Mouse (Mus musculus) MEL (cell line): ENCODE measurements at regions not wholly inside any gene's neighbourhood (a gene's known extent, or its start where the extent isn't known, plus 50 kb on each side); places are given as distances from the start of the nearest gene placed in this dataset.

Source experiments
- DNase-seq: peaks from one replicate; pipeline ENCODE4 v3.0.0; 2011; ENCODE audit warnings: low read depth, low spot score
- H3K27ac ChIP-seq: 2 replicates; pipeline ENCODE4 v1.5.1; 2012; ENCODE audit warnings: low read depth, mild to moderate bottlenecking, control low read depth, low read length, moderate library complexity; ENCODE audit not compliant: control insufficient read depth
- H3K27me3 ChIP-seq, 2 experiments: fragments of 150-350 bp in 1 of 2; sonication (generic) in 1 of 2; 2 replicates each; pipeline ENCODE4 v1.6.1; 2012; ENCODE audit warnings: low read length in 2 of 2, mild to moderate bottlenecking in 2 of 2, improper control_type of control experiment in 1 of 2, moderate library complexity in 1 of 2; ENCODE audit not compliant: insufficient read depth in 2 of 2, control insufficient read depth in 1 of 2
- H3K36me3 ChIP-seq, 2 experiments: 2 replicates each; pipeline ENCODE4 v1.6.1; 2012 to 2014; ENCODE audit warnings: low read length in 2 of 2, improper control_type of control experiment in 1 of 2, inconsistent platforms in 1 of 2, mild to moderate bottlenecking in 1 of 2; ENCODE audit not compliant: insufficient read depth in 2 of 2, control insufficient read depth in 1 of 2
- H3K4me1 ChIP-seq, 2 experiments: fragments of 150-350 bp in 1 of 2; sonication (generic) in 1 of 2; 2 replicates each; pipeline ENCODE4 v1.6.1; 2012; ENCODE audit warnings: low read length in 2 of 2, improper control_type of control experiment in 1 of 2, mild to moderate bottlenecking in 1 of 2; ENCODE audit not compliant: insufficient read depth in 2 of 2, control insufficient read depth in 1 of 2
- H3K4me3 ChIP-seq, 2 experiments: fragments of 150-350 bp in 1 of 2; sonication (generic) in 1 of 2; 2 replicates each; pipeline ENCODE4 v1.5.1; 2012; ENCODE audit warnings: low read depth in 2 of 2, low read length in 2 of 2, mild to moderate bottlenecking in 2 of 2, moderate library complexity in 2 of 2, control low read depth in 1 of 2, improper control_type of control experiment in 1 of 2; ENCODE audit not compliant: control insufficient read depth in 1 of 2, insufficient read depth in 1 of 2
- H3K79me2 ChIP-seq: 2 replicates; pipeline ENCODE4 v1.6.1; 2012; ENCODE audit warnings: mild to moderate bottlenecking, low read length, moderate library complexity; ENCODE audit not compliant: control insufficient read depth, poor library complexity, insufficient read depth
- H3K9ac ChIP-seq: 2 replicates; pipeline ENCODE4 v1.6.1; 2012; ENCODE audit warnings: low read depth, mild to moderate bottlenecking, control low read depth, low read length, moderate library complexity; ENCODE audit not compliant: control insufficient read depth, poor library complexity, severe bottlenecking
- H3K9me3 ChIP-seq: fragments of 150-350 bp; sonication (generic); replicated peaks from 2 replicates; pipeline ENCODE4 v1.6.1; 2012; ENCODE audit warnings: mild to moderate bottlenecking, low read length, improper control_type of control experiment, moderate library complexity; ENCODE audit not compliant: insufficient read depth
- CTCF ChIP-seq, 3 experiments: IDR thresholded peaks in 2 of 3; conservative IDR thresholded peaks in 1 of 3; 2 replicates each; pipeline ENCODE4 v1.5.1; 2011 to 2012; ENCODE audit warnings: low read length in 3 of 3, low read depth in 2 of 3, mild to moderate bottlenecking in 2 of 3, improper control_type of control experiment in 1 of 3, inconsistent platforms in 1 of 3, mixed read lengths in 1 of 3, moderate library complexity in 1 of 3; ENCODE audit not compliant: control insufficient read depth in 1 of 3, insufficient read depth in 1 of 3, poor library complexity in 1 of 3, severe bottlenecking in 1 of 3
- ELF1 ChIP-seq: IDR thresholded peaks from 2 replicates; pipeline ENCODE4 v1.6.1; 2014; ENCODE audit warnings: low read depth, mild to moderate bottlenecking, inconsistent platforms, low read length, improper control_type of control experiment, moderate library complexity
- ETS1 ChIP-seq: IDR thresholded peaks from 2 replicates; pipeline ENCODE4 v1.6.1; 2012; ENCODE audit warnings: low read depth, mild to moderate bottlenecking, inconsistent platforms, low read length, improper control_type of control experiment, moderate library complexity
- KAT2A ChIP-seq: conservative IDR thresholded peaks from 2 replicates; pipeline ENCODE4 v1.6.1; 2012; ENCODE audit warnings: low read depth, low read length, improper control_type of control experiment, inconsistent platforms
- MAX ChIP-seq: IDR thresholded peaks from 2 replicates; pipeline ENCODE4 v1.6.1; 2011; ENCODE audit warnings: low read length, improper control_type of control experiment
- MYC ChIP-seq: IDR thresholded peaks from 2 replicates; pipeline ENCODE4 v1.6.1; 2011; ENCODE audit warnings: low read depth, mild to moderate bottlenecking, low read length, improper control_type of control experiment, moderate library complexity
- POLR2AphosphoS2 ChIP-seq: IDR thresholded peaks from 2 replicates; pipeline ENCODE4 v1.6.1; 2011; ENCODE audit warnings: low read length, improper control_type of control experiment
- POLR2AphosphoS5 ChIP-seq: IDR thresholded peaks from 2 replicates; pipeline ENCODE4 v1.6.1; 2012; ENCODE audit warnings: low read depth, borderline replicate concordance, mild to moderate bottlenecking, inconsistent platforms, low read length, moderate library complexity, mixed read lengths
- RAD21 ChIP-seq: IDR thresholded peaks from 2 replicates; pipeline ENCODE4 v1.6.1; 2011; ENCODE audit warnings: mild to moderate bottlenecking, low read depth, low read length, improper control_type of control experiment
- RCOR1 ChIP-seq: IDR thresholded peaks from 2 replicates; pipeline ENCODE4 v1.6.1; 2012; ENCODE audit warnings: low read depth, mild to moderate bottlenecking, inconsistent platforms, low read length, improper control_type of control experiment
- SIN3A ChIP-seq: IDR thresholded peaks from 2 replicates; pipeline ENCODE4 v1.6.1; 2012; ENCODE audit warnings: low read length, improper control_type of control experiment, inconsistent platforms
- TBP ChIP-seq: IDR thresholded peaks from 2 replicates; pipeline ENCODE4 v1.8.0; 2011; ENCODE audit warnings: low read depth, low read length, improper control_type of control experiment
- TCF12 ChIP-seq: IDR thresholded peaks from 2 replicates; pipeline ENCODE4 v1.6.1; 2014; ENCODE audit warnings: low read depth, mild to moderate bottlenecking, inconsistent platforms, low read length, improper control_type of control experiment, moderate library complexity
- ZC3H11A ChIP-seq: IDR thresholded peaks from 2 replicates; pipeline ENCODE4 v1.6.1; 2012; ENCODE audit warnings: low read depth, mild to moderate bottlenecking, inconsistent platforms, low read length, improper control_type of control experiment
- ZMIZ1 ChIP-seq: IDR thresholded peaks from 2 replicates; pipeline ENCODE4 v1.6.1; 2012; ENCODE audit warnings: low read depth, mild to moderate bottlenecking, inconsistent platforms, low read length, improper control_type of control experiment, moderate library complexity

GRCm38 (mm10) chr9:74795994-74796393 lies 65.7 kb upstream of the Onecut1 start:
- H3K4me3 ChIP-seq = no peak overlapping the region
- H3K27me3 ChIP-seq = no peaks in the 10 kb centered on the region
- DNase-seq = no peak
- H3K36me3 ChIP-seq = no peaks in the 10 kb centered on the region
- H3K27ac ChIP-seq = no peak overlapping the region
- no peaks in the 10 kb centered on the region for H3K9me3 ChIP-seq
- no peaks in the 10 kb centered on the region for H3K79me2 ChIP-seq
- H3K9ac ChIP-seq = no peak overlapping the region
- H3K4me1 ChIP-seq = no peaks in the 10 kb centered on the region
- TF ChIP-seq MYC (no peak), TCF12 (no peak), KAT2A (no peak)

- no peaks in the 10 kb centered on the region for H3K4me1 ChIP-seq
- TF ChIP-seq POLR2AphosphoS2 = no peak
- TF ChIP-seq CTCF (IDR thresholded peaks at IDR 0.05 in 2 of 3, conservative IDR thresholded peaks at IDR 0.05 in 1 of 3; ENCODE audit: control insufficient read depth in 1 of 3, insufficient read depth in 1 of 3, low read depth in 2 of 3, low read length in 3 of 3, poor library complexity in 1 of 3, severe bottlenecking in 1 of 3) = no peak
- TF ChIP-seq KAT2A = no peak
- TF ChIP-seq TBP = no peak
- no peak for TF ChIP-seq ETS1
- no peak for TF ChIP-seq RCOR1
- TF ChIP-seq ELF1 = no peak
- TF ChIP-seq ZMIZ1 = no peak
- TF ChIP-seq POLR2AphosphoS5 = no peak
- no peak for TF ChIP-seq ZC3H11A
- DNase-seq = no peak
- no peaks in the 10 kb centered on the region for H3K79me2 ChIP-seq
- H3K9ac ChIP-seq = no peak overlapping the region
- H3K27ac ChIP-seq = no peak overlapping the region
- H3K36me3 ChIP-seq = no peaks in the 10 kb centered on the region
- H3K9me3 ChIP-seq = no peaks in the 10 kb centered on the region
- H3K27me3 ChIP-seq = no peaks in the 10 kb centered on the region
- no peak overlapping the region for H3K4me3 ChIP-seq
Observed at GRCm38 (mm10) chr9:74797272-74797844, 64.4 kb upstream of the Onecut1 start.

- no peak for DNase-seq
- Histone ChIP-seq H3K36me3 (no peaks in the 10 kb centered on the region), H3K4me3 (no peak overlapping the region), H3K9ac (no peak overlapping the region), H3K79me2 (no peaks in the 10 kb centered on the region), H3K4me1 (no peaks in the 10 kb centered on the region), H3K27me3 (no peaks in the 10 kb centered on the region), H3K9me3 (no peaks in the 10 kb centered on the region), H3K27ac (no peak overlapping the region)
- TF ChIP-seq RAD21 (no peak), MAX (no peak), SIN3A (no peak)
Observed at GRCm38 (mm10) chr9:74801091-74801490, 60.6 kb upstream of the Onecut1 start.
